Mouse (Mus musculus): ENCODE measurements around the gene Rassf2. TPM values are rescaled to one million over a fixed set of nuclear protein-coding genes. Genes with fewer than 3 reads are reported as not detected.

Gene Rassf2
- polyA plus RNA-seq, 1 experiment from 2014 or later, result 8.1 TPM

- no peak overlapping the region for H3K4me3 ChIP-seq (ENCODE audit: low read length)
- no peaks in the 10 kb centered on the region for H3K27me3 ChIP-seq (ENCODE audit: insufficient read depth, low read length)
- H3K36me3 ChIP-seq (ENCODE audit: insufficient read depth, low read length), result no peaks in the 10 kb centered on the region; the same call in 1 of the 2 replicates
- H3K4me1 ChIP-seq (ENCODE audit: insufficient read depth, low read length), result peaks cover 29% of the 10 kb centered on the region
- H3K27ac ChIP-seq (ENCODE audit: low read length), result no peak overlapping the region
- H3K9ac ChIP-seq (replicated peaks; ENCODE audit: low read length), result no peak overlapping the region
- ATAC-seq (ENCODE audit: low FRiP score, low TSS enrichment), result no peak
- H3K4me2 ChIP-seq (replicated peaks; ENCODE audit: low read depth, low read length), result no peak overlapping the region
- H3K9me3 ChIP-seq (ENCODE audit: low read length), result no peaks in the 10 kb centered on the region
- 55% methylated on average over 7 of the region's 7 CpGs for whole genome bisulfite sequencing
These were observed 33.7 kb downstream of the Rassf2 start for GRCm38 (mm10) chr2:131996369-131996768.

- no peak for ATAC-seq (ENCODE audit: low FRiP score, low TSS enrichment)
- no peak overlapping the region for H3K9ac ChIP-seq (replicated peaks; ENCODE audit: low read length)
- H3K4me3 ChIP-seq (ENCODE audit: low read length), result no peak overlapping the region
- 62% methylated on average over 12 of the region's 12 CpGs for WGBS
- H3K4me2 ChIP-seq (replicated peaks; ENCODE audit: low read depth, low read length), result no peak overlapping the region
- H3K4me1 ChIP-seq (ENCODE audit: insufficient read depth, low read length), result peaks cover 25% of the 10 kb centered on the region
- no peaks in the 10 kb centered on the region; the same call in 1 of the 2 replicates for H3K36me3 ChIP-seq (ENCODE audit: insufficient read depth, low read length)
- H3K27me3 ChIP-seq (ENCODE audit: insufficient read depth, low read length), result no peaks in the 10 kb centered on the region
- H3K9me3 ChIP-seq (ENCODE audit: low read length), result no peaks in the 10 kb centered on the region
- no peak overlapping the region for H3K27ac ChIP-seq (ENCODE audit: low read length)
These were observed 34.3 kb downstream of the Rassf2 start for GRCm38 (mm10) chr2:131995742-131996141.

GRCm38 (mm10) chr2:131994971-131995370 is 35.1 kb downstream of the Rassf2 start:
- no peak overlapping the region for H3K4me2 ChIP-seq (replicated peaks; ENCODE audit: low read depth, low read length)
- H3K4me3 ChIP-seq (ENCODE audit: low read length), result no peak overlapping the region
- no peak overlapping the region for H3K9ac ChIP-seq (replicated peaks; ENCODE audit: low read length)
- no peak for ATAC-seq (ENCODE audit: low FRiP score, low TSS enrichment)
- no peaks in the 10 kb centered on the region for H3K27me3 ChIP-seq (ENCODE audit: insufficient read depth, low read length)
- no peaks in the 10 kb centered on the region; the same call in 1 of the 2 replicates for H3K36me3 ChIP-seq (ENCODE audit: insufficient read depth, low read length)
- H3K4me1 ChIP-seq (ENCODE audit: insufficient read depth, low read length), result peaks cover 25% of the 10 kb centered on the region
- no peaks in the 10 kb centered on the region for H3K9me3 ChIP-seq (ENCODE audit: low read length)
- H3K27ac ChIP-seq (ENCODE audit: low read length), result no peak overlapping the region
- 86% methylated on average over 6 of the region's 6 CpGs for WGBS

GRCm38 (mm10) chr2:131993563-131994088 is 36.4 kb downstream of the Rassf2 start:
- peak overlapping the region; percentile 24; the same call in 1 of the 2 replicates for H3K4me2 ChIP-seq (replicated peaks; ENCODE audit: low read depth, low read length)
- peak overlapping the region; percentile 54; the same call in 1 of the 2 replicates for H3K27ac ChIP-seq (ENCODE audit: low read length)
- H3K4me3 ChIP-seq (ENCODE audit: low read length), result no peak overlapping the region
- peaks cover 25% of the 10 kb centered on the region for H3K4me1 ChIP-seq (ENCODE audit: insufficient read depth, low read length)
- no peaks in the 10 kb centered on the region; the same call in 1 of the 2 replicates for H3K36me3 ChIP-seq (ENCODE audit: insufficient read depth, low read length)
- peak; percentile 89 for ATAC-seq (ENCODE audit: low FRiP score, low TSS enrichment)
- no peak overlapping the region for H3K9ac ChIP-seq (replicated peaks; ENCODE audit: low read length)
- no peaks in the 10 kb centered on the region for H3K27me3 ChIP-seq (ENCODE audit: insufficient read depth, low read length)
- H3K9me3 ChIP-seq (ENCODE audit: low read length), result no peaks in the 10 kb centered on the region
- WGBS, result 12% methylated on average over 14 of the region's 14 CpGs

- ATAC-seq (ENCODE audit: low FRiP score, low TSS enrichment), result no peak
- no peak overlapping the region for H3K4me3 ChIP-seq (ENCODE audit: low read length)
- WGBS, result 50% methylated on average over 4 of the region's 4 CpGs
- peak overlapping the region; percentile 54; the same call in 1 of the 2 replicates for H3K27ac ChIP-seq (ENCODE audit: low read length)
- H3K27me3 ChIP-seq (ENCODE audit: insufficient read depth, low read length), result no peaks in the 10 kb centered on the region
- H3K4me1 ChIP-seq (ENCODE audit: insufficient read depth, low read length), result peaks cover 25% of the 10 kb centered on the region
- H3K4me2 ChIP-seq (replicated peaks; ENCODE audit: low read depth, low read length), result peak overlapping the region; percentile 24; the same call in 1 of the 2 replicates
- H3K9ac ChIP-seq (replicated peaks; ENCODE audit: low read length), result no peak overlapping the region
- H3K36me3 ChIP-seq (ENCODE audit: insufficient read depth, low read length), result no peaks in the 10 kb centered on the region; the same call in 1 of the 2 replicates
- H3K9me3 ChIP-seq (ENCODE audit: low read length), result no peaks in the 10 kb centered on the region
These were observed 36.9 kb downstream of the Rassf2 start for GRCm38 (mm10) chr2:131993151-131993550.

GRCm38 (mm10) chr2:131992487-131992886 is 37.6 kb downstream of the Rassf2 start:
- Histone ChIP-seq H3K4me1 (ENCODE audit: insufficient read depth, low read length) (peaks cover 25% of the 10 kb centered on the region), H3K27me3 (ENCODE audit: insufficient read depth, low read length) (no peaks in the 10 kb centered on the region), H3K9me3 (ENCODE audit: low read length) (no peaks in the 10 kb centered on the region), H3K36me3 (ENCODE audit: insufficient read depth, low read length) (no peaks in the 10 kb centered on the region; the same call in 1 of the 2 replicates), H3K27ac (ENCODE audit: low read length) (no peak overlapping the region), H3K4me3 (ENCODE audit: low read length) (no peak overlapping the region), H3K4me2 (replicated peaks; ENCODE audit: low read depth, low read length) (no peak overlapping the region), H3K9ac (replicated peaks; ENCODE audit: low read length) (no peak overlapping the region)
- no peak for ATAC-seq (ENCODE audit: low FRiP score, low TSS enrichment)
- 82% methylated on average over 2 of the region's 2 CpGs for WGBS

- ATAC-seq (ENCODE audit: low FRiP score, low TSS enrichment), result no peak
- Histone ChIP-seq H3K27me3 (ENCODE audit: insufficient read depth, low read length) (no peaks in the 10 kb centered on the region), H3K27ac (ENCODE audit: low read length) (no peak overlapping the region), H3K4me1 (ENCODE audit: insufficient read depth, low read length) (peaks cover 12% of the 10 kb centered on the region), H3K36me3 (ENCODE audit: insufficient read depth, low read length) (no peaks in the 10 kb centered on the region), H3K9me3 (ENCODE audit: low read length) (no peaks in the 10 kb centered on the region), H3K4me3 (ENCODE audit: low read length) (no peak overlapping the region), H3K9ac (replicated peaks; ENCODE audit: low read length) (no peak overlapping the region), H3K4me2 (replicated peaks; ENCODE audit: low read depth, low read length) (no peak overlapping the region)
- WGBS, result 68% methylated on average over 2 of the region's 2 CpGs
These were observed 41.5 kb downstream of the Rassf2 start for GRCm38 (mm10) chr2:131988550-131988949.

- no peak overlapping the region for H3K4me3 ChIP-seq (ENCODE audit: low read length)
- ATAC-seq (ENCODE audit: low FRiP score, low TSS enrichment), result no peak
- no peak overlapping the region for H3K9ac ChIP-seq (replicated peaks; ENCODE audit: low read length)
- H3K27me3 ChIP-seq (ENCODE audit: insufficient read depth, low read length), result no peaks in the 10 kb centered on the region
- H3K9me3 ChIP-seq (ENCODE audit: low read length), result no peaks in the 10 kb centered on the region
- H3K4me1 ChIP-seq (ENCODE audit: insufficient read depth, low read length), result peaks cover 6% of the 10 kb centered on the region; the same call in 1 of the 2 replicates
- 47% methylated on average over 3 of the region's 3 CpGs for WGBS
- no peaks in the 10 kb centered on the region for H3K36me3 ChIP-seq (ENCODE audit: insufficient read depth, low read length)
- no peak overlapping the region for H3K4me2 ChIP-seq (replicated peaks; ENCODE audit: low read depth, low read length)
- H3K27ac ChIP-seq (ENCODE audit: low read length), result no peak overlapping the region
These were observed 42.1 kb downstream of the Rassf2 start for GRCm38 (mm10) chr2:131987950-131988349.

- no peak overlapping the region for H3K27ac ChIP-seq (ENCODE audit: low read length)
- H3K36me3 ChIP-seq (ENCODE audit: insufficient read depth, low read length), result no peaks in the 10 kb centered on the region
- 14% methylated on average over 6 of the region's 6 CpGs for WGBS
- no peak overlapping the region for H3K9ac ChIP-seq (replicated peaks; ENCODE audit: low read length)
- no peaks in the 10 kb centered on the region for H3K4me1 ChIP-seq (ENCODE audit: insufficient read depth, low read length)
- H3K27me3 ChIP-seq (ENCODE audit: insufficient read depth, low read length), result no peaks in the 10 kb centered on the region
- peak; percentile 72; the same call in 1 of the 2 replicates for ATAC-seq (ENCODE audit: low FRiP score, low TSS enrichment)
- no peak overlapping the region for H3K4me2 ChIP-seq (replicated peaks; ENCODE audit: low read depth, low read length)
- peaks cover 2% of the 10 kb centered on the region; the same call in 1 of the 2 replicates for H3K9me3 ChIP-seq (ENCODE audit: low read length)
- H3K4me3 ChIP-seq (ENCODE audit: low read length), result no peak overlapping the region
These were observed 47.4 kb downstream of the Rassf2 start for GRCm38 (mm10) chr2:131982546-131983196.

GRCm38 (mm10) chr2:131980866-131981265 is 49.2 kb downstream of the Rassf2 start:
- WGBS, result 49% methylated on average over 9 of the region's 9 CpGs
- no peak overlapping the region for H3K4me3 ChIP-seq (ENCODE audit: low read length)
- no peak overlapping the region for H3K27ac ChIP-seq (ENCODE audit: low read length)
- H3K4me1 ChIP-seq (ENCODE audit: insufficient read depth, low read length), result no peaks in the 10 kb centered on the region
- H3K36me3 ChIP-seq (ENCODE audit: insufficient read depth, low read length), result no peaks in the 10 kb centered on the region
- no peak overlapping the region for H3K4me2 ChIP-seq (replicated peaks; ENCODE audit: low read depth, low read length)
- no peaks in the 10 kb centered on the region for H3K27me3 ChIP-seq (ENCODE audit: insufficient read depth, low read length)
- no peak overlapping the region for H3K9ac ChIP-seq (replicated peaks; ENCODE audit: low read length)
- ATAC-seq (ENCODE audit: low FRiP score, low TSS enrichment), result peak; percentile 73
- peaks cover 3% of the 10 kb centered on the region; the same call in 1 of the 2 replicates for H3K9me3 ChIP-seq (ENCODE audit: low read length)
